Mouse (Mus musculus) forebrain, postnatal 0 days (tissue): ENCODE data around the gene Tmc5. TPM values are rescaled to one million over a fixed set of nuclear protein-coding genes. Genes with fewer than 3 reads are reported as not detected.

Experiments used
- ATAC-seq: fragments of 200-750 bp; cut with Nextera tagmentation; 2 replicates; pipeline ENCODE4 v1.8.0; 2017; ENCODE audit warnings: mild to moderate bottlenecking, moderate library complexity
- DNase-seq: peaks from one replicate; pipeline ENCODE4 v3.0.0-alpha.2; 2015
- H3K27ac ChIP-seq: fragments of 300-500 bp; sonication (generic); 2 replicates; pipeline ENCODE4 v1.5.1; 2014; ENCODE audit warnings: low read depth, mild to moderate bottlenecking, antibody characterized with exemption, low read length, moderate library complexity, mixed read lengths
- H3K27me3 ChIP-seq: fragments of 300-500 bp; sonication (generic); 2 replicates; pipeline ENCODE4 v1.6.1; 2014; ENCODE audit warnings: mild to moderate bottlenecking, low read length, mixed read lengths; ENCODE audit not compliant: insufficient read depth
- H3K36me3 ChIP-seq: fragments of 300-500 bp; sonication (generic); 2 replicates; pipeline ENCODE4 v1.6.1; 2014; ENCODE audit warnings: mild to moderate bottlenecking, moderate library complexity; ENCODE audit not compliant: insufficient read depth
- H3K4me1 ChIP-seq: fragments of 300-500 bp; sonication (generic); 2 replicates; pipeline ENCODE4 v1.6.1; 2014; ENCODE audit warnings: antibody characterized with exemption; ENCODE audit not compliant: insufficient read depth
- H3K4me2 ChIP-seq: fragments of 300-500 bp; sonication (generic); 2 replicates; pipeline ENCODE4 v1.6.1; 2014; ENCODE audit warnings: low read depth, mild to moderate bottlenecking, moderate library complexity
- H3K4me3 ChIP-seq: fragments of 300-500 bp; sonication (generic); 2 replicates; pipeline ENCODE4 v1.5.1; 2014; ENCODE audit warnings: low read depth, low read length, mixed read lengths
- H3K9ac ChIP-seq: fragments of 300-500 bp; sonication (generic); 2 replicates; pipeline ENCODE4 v1.6.1; 2014; ENCODE audit warnings: mild to moderate bottlenecking
- H3K9me3 ChIP-seq: fragments of 300-500 bp; sonication (generic); 2 replicates; pipeline ENCODE4 v1.6.1; 2016; ENCODE audit warnings: low read length
- CTCF ChIP-seq: sonication (generic); IDR thresholded peaks from 2 replicates; pipeline ENCODE4 v1.5.1; 2016; ENCODE audit warnings: antibody characterized with exemption, control low read depth, low read depth
- WGBS: fragments of 180-500 bp; shearing (Covaris S2); extraction: QIAGEN DNeasy Blood & Tissue Kit; methylation state at CpG from one replicate; pipeline ENCODE4 v1.1.7; 2014; 5-methylcytosine and 5-hydroxymethylcytosine counted together
- polyA plus RNA-seq: library from polyadenylated mRNA; unstranded; fragments of >200 nt; fragmentation: Nextera tagmentation; extraction: Ambion mirVana; gene quantifications from 2 replicates; pipeline ENCODE4 v1.2.1, GENCODE M21; 2015
- total RNA-seq: library from RNA; depleted of rRNA; stranded (reverse); fragments of >200 nt; gene quantifications from 2 replicates; pipeline ENCODE4 v1.2.3, GENCODE M21; 2014

Gene Tmc5
- total and polyA plus RNA-seq, 2 experiments from 2014 or later = 0.19 to 0.38 TPM

DNA sequence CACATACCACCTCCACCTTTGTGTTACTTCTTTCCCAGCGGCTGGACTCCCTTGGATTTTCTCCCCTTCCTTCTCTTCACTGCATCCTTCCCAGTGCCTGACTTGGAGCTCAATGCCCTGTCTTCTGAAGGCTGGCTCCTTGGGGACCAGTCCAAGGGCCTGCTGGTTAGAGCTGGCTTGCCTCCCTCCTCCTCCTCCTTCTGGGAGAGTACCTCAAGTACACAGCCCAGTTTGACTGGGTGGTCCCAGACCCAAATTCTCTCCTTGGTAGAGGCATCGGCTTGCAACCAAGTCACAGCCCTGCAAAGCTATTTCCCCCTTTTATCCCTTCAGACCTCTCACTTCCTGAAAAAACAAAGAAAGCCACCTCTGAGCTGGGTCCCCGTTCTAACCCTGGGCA, 18.8 kb upstream of the Tmc5 start:
- Histone ChIP-seq H3K27ac (no peak overlapping the region), H3K4me2 (no peak overlapping the region), H3K27me3 (no peaks in the 10 kb centered on the region), H3K4me3 (no peak overlapping the region), H3K36me3 (no peaks in the 10 kb centered on the region), H3K9ac (no peak overlapping the region), H3K9me3 (no peaks in the 10 kb centered on the region), H3K4me1 (no peaks in the 10 kb centered on the region)
- 0 out of 2 replicates have a peak, but pooled peaks have one; percentile 38 for ATAC-seq
- TF ChIP-seq CTCF = no peak
- no peak for DNase-seq
- 60% methylated on average over 3 of the region's 3 CpGs for WGBS

DNA sequence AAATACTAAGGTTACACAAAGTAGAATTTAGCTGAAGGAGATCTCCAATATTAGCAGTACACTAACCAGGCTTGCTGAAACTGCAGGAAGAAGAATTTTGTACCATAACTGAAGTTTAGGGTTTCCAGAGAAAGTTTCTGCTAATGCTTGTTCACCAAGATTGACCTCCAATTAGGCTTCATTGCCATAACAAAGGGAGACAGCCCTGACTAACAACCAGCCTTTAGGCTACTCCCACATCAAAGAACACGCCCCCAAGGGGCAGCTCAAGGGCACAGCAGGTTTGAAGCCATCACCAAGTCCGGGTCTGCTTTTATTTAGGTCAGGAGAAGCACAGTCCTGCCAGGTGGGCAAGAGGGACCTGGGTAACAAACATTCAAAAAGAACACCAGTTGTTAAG, 17.2 kb upstream of the Tmc5 start:
- TF ChIP-seq CTCF = no peak
- H3K4me1 ChIP-seq = 0 out of 2 replicates have a peak, but pooled peaks cover 6% of the 10 kb centered on the region

DNA sequence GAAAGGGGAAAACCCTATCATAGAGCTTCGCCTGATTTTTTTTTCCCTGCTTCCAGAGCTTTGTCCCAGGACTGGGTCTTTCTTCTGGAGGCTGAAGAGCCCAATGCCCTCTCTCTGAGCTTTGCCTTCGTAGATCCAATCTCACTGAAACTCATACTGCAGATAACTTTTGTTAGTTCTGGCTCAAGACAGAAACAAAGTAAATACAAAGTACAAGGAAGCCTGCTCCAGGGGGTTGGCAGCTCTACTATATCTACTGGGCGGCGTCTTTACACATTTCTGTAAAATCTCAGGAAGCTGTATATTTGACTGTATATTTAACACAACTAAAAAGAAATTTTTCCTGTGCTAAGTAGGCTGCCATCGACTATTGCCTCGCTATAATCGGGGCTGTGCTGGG, 13.3 kb upstream of the Tmc5 start:
- H3K4me3 ChIP-seq = peak overlapping the region; percentile 52
- peak overlapping the region; percentile 60 for H3K4me2 ChIP-seq
- H3K4me1 ChIP-seq = 0 out of 2 replicates have a peak, but pooled peaks cover 6% of the 10 kb centered on the region
- TF ChIP-seq CTCF = no peak
- ATAC-seq (no peak), DNase-seq (peak; percentile 13)
- H3K36me3 ChIP-seq = no peaks in the 10 kb centered on the region
- H3K27me3 ChIP-seq = no peaks in the 10 kb centered on the region
- WGBS = 13% methylated on average over 7 of the region's 7 CpGs
- no peaks in the 10 kb centered on the region for H3K9me3 ChIP-seq
- peak overlapping the region; percentile 31 for H3K27ac ChIP-seq
- peak overlapping the region; percentile 71 for H3K9ac ChIP-seq

More for the DNA sequence above, 17.2 kb upstream of the Tmc5 start:
- DNase-seq (no peak), ATAC-seq (no peak)
- Histone ChIP-seq H3K9ac (no peak overlapping the region), H3K27me3 (no peaks in the 10 kb centered on the region), H3K4me2 (no peak overlapping the region), H3K27ac (no peak overlapping the region), H3K4me3 (no peak overlapping the region), H3K36me3 (no peaks in the 10 kb centered on the region), H3K9me3 (no peaks in the 10 kb centered on the region)
- WGBS = 79% methylated on average over 2 of the region's 2 CpGs

DNA sequence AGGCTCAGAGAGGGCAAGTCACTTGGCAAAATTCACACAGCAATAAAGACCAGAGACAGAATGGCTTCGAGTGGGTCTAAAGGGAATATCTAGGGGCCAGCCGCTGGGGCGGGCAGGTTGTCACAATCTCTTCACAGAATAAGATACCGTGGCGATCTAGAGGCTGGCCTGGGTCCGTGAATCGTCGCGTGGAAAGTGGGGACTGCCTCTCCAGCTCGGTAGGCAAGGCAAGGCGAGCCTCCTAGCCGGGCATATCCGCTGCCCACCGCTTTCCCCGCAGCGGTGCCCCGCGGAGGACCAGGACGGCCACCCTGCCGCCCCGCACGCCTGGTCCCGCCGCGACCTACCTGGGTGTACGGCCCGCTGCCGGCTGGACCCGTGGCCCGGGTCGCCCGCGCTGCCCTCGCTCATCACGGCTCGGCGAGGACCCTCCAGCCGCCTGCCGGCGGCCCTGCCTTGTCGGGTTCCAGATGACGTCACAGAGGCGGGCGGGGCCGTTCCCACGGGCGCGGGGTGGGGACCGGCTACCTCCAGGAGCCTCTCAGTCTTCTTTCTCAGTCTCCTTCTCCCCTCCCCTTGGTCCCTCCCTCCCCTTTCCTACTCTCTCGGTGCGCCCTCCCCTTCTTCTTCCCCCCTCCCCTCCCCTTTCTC, 12.7 kb upstream of the Tmc5 start, which contains the start of gene Tmc7:
Gene Tmc7, minus strand, starts transcription at position 480 of the 651 bp plus-strand sequence.
- H3K4me1 ChIP-seq = 0 out of 2 replicates have a peak, but pooled peaks cover 6% of the 10 kb centered on the region
- peak; percentile 39; the same call in 1 of the 2 replicates for TF ChIP-seq CTCF
- DNase-seq (peak; percentile 84), ATAC-seq (peak; percentile 90)
- no peaks in the 10 kb centered on the region for H3K9me3 ChIP-seq
- H3K27me3 ChIP-seq = no peaks in the 10 kb centered on the region
- H3K4me2 ChIP-seq = peak within 1 kb of the TSS; percentile 60
- 2% methylated on average over 51 of the region's 51 CpGs for WGBS
- H3K36me3 ChIP-seq = no peaks in the 10 kb centered on the region
- H3K4me3 ChIP-seq = peak within 1 kb of the TSS; percentile 52
- H3K9ac ChIP-seq = peak within 1 kb of the TSS; percentile 71
- peak within 1 kb of the TSS; percentile 31 for H3K27ac ChIP-seq

DNA sequence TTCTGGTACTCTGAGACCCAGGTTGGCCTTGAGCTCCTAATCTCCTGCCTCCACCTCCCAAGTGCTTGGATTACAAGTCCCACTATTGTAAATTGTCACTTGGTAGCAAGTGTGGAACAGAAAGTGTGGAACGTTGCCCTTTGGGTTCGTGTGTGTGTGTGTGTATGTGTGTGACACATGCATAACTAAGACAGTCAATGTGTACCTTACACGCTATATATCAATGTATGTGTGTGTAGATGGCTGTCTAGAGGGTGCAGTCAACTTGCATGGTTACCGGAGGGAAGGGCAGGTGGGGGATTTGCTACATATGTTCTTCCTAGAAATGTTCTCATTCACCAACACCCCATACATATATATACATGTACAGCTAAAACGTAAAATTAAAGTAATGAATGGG, 12.2 kb upstream of the Tmc5 start:
- 59% methylated on average over 5 of the region's 5 CpGs for WGBS
- no peaks in the 10 kb centered on the region for H3K9me3 ChIP-seq
- no peak overlapping the region for H3K27ac ChIP-seq
- DNase-seq (no peak), ATAC-seq (peak; percentile 15)
- H3K4me3 ChIP-seq = peak overlapping the region; percentile 52
- H3K4me2 ChIP-seq = peak overlapping the region; percentile 60
- TF ChIP-seq CTCF = no peak
- H3K4me1 ChIP-seq = 0 out of 2 replicates have a peak, but pooled peaks cover 6% of the 10 kb centered on the region
- no peaks in the 10 kb centered on the region for H3K36me3 ChIP-seq
- H3K9ac ChIP-seq = no peak overlapping the region
- no peaks in the 10 kb centered on the region for H3K27me3 ChIP-seq

DNA sequence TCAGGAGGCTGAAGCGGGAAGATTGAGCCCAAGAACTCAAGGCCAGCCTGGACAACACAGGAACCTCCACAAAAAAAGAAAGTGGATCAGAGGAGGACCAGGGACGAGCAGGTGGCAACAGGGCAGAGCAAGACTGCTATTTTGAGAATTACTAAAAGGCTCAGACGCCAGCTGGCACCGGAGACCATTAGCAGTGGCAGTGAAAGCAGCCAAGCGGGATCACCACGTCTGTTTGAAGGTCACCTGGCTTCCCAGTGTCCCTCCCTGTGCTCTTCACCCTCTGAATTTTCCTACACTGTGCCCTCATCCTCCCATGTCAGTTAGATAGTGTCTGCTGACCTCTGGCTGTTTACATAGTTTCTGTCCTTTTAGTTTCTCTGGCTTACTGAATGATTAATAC, 11.2 kb upstream of the Tmc5 start:
- DNase-seq (no peak), ATAC-seq (no peak)
- H3K36me3 ChIP-seq = no peaks in the 10 kb centered on the region
- WGBS = 48% methylated on average over 6 of the region's 6 CpGs
- H3K4me2 ChIP-seq = no peak overlapping the region
- H3K9ac ChIP-seq = no peak overlapping the region
- no peak overlapping the region for H3K27ac ChIP-seq
- no peaks in the 10 kb centered on the region for H3K9me3 ChIP-seq
- H3K4me3 ChIP-seq = no peak overlapping the region
- 0 out of 2 replicates have a peak, but pooled peaks cover 6% of the 10 kb centered on the region for H3K4me1 ChIP-seq
- H3K27me3 ChIP-seq = no peaks in the 10 kb centered on the region
- no peak for TF ChIP-seq CTCF

DNA sequence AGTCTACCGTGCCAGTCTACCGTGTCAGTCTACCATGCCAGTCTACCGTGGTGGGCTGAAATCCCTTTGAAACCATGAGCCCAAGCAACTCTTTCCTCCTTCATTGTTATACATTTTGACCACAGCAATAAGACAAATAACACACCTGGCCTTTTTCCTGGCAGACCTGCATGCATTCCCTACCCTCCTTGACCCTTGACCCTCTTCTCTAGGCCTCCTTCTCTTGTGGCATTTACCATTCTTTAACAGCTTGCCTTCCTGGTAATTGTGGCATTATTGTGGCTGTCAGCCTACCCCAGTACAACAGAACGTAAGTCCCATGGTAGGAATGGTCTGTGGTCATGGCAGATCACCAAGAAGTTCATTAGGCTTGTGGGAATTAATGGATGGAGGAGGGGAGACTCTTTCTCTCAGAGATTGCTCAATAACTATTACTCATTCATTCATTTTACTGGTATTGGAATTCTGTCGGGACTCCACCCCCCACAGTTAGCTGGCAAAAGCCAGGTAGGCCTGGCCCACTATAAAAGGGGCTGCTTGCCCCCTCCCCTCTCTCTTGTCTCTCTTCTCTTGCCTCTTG, 6.3 kb upstream of the Tmc5 start:
- Histone ChIP-seq H3K4me2 (no peak overlapping the region), H3K36me3 (no peaks in the 10 kb centered on the region), H3K4me1 (peaks cover 37% of the 10 kb centered on the region), H3K27ac (no peak overlapping the region), H3K27me3 (no peaks in the 10 kb centered on the region), H3K9me3 (no peaks in the 10 kb centered on the region), H3K9ac (no peak overlapping the region), H3K4me3 (no peak overlapping the region)
- ATAC-seq (no peak), DNase-seq (no peak)
- WGBS = 84% methylated on average over 5 of the region's 5 CpGs
- no peak for TF ChIP-seq CTCF
